Mouse (Mus musculus): Measurements from ENCODE around the gene Cmip.

Gene Cmip

GRCm38 (mm10) chr8:117258576-117259040 lies 1.7 kb downstream of the Cmip start:
- DNase-seq, result no peak

- DNase-seq, result peak; percentile 72
These were observed 2.7 kb downstream of the Cmip start for GRCm38 (mm10) chr8:117259431-117260001.

- DNase-seq, result peak; percentile 86
These were observed 3.5 kb downstream of the Cmip start for GRCm38 (mm10) chr8:117260234-117260929.

GRCm38 (mm10) chr8:117260930-117261475 lies 4.1 kb downstream of the Cmip start:
- DNase-seq, result no peak

- no peak for DNase-seq
These were observed 4.8 kb downstream of the Cmip start for GRCm38 (mm10) chr8:117261702-117262101.

GRCm38 (mm10) chr8:117262685-117263084 lies 5.8 kb downstream of the Cmip start:
- no peak for DNase-seq

- no peak for DNase-seq
These were observed 6.6 kb downstream of the Cmip start for GRCm38 (mm10) chr8:117263442-117263841.

GRCm38 (mm10) chr8:117265079-117265478 lies 8.2 kb downstream of the Cmip start:
- no peak for DNase-seq

GRCm38 (mm10) chr8:117267403-117268129 lies 10.7 kb downstream of the Cmip start:
- no peak for DNase-seq

GRCm38 (mm10) chr8:117278234-117278633 lies 21.4 kb downstream of the Cmip start:
- no peak for DNase-seq

- DNase-seq, result no peak
These were observed 21.8 kb downstream of the Cmip start for GRCm38 (mm10) chr8:117278668-117279132.

- DNase-seq, result peak; percentile 52
These were observed 23.6 kb downstream of the Cmip start for GRCm38 (mm10) chr8:117280488-117280887.

GRCm38 (mm10) chr8:117281676-117282075 lies 24.8 kb downstream of the Cmip start:
- no peak for DNase-seq

GRCm38 (mm10) chr8:117282141-117282950 lies 25.5 kb downstream of the Cmip start:
- DNase-seq, result peak; percentile 51

- DNase-seq, result no peak
These were observed 28.1 kb downstream of the Cmip start for GRCm38 (mm10) chr8:117284768-117285484.

GRCm38 (mm10) chr8:117287966-117288365 lies 31.1 kb downstream of the Cmip start:
- no peak for DNase-seq

GRCm38 (mm10) chr8:117289016-117289415 lies 32.2 kb downstream of the Cmip start:
- DNase-seq, result no peak

- peak; percentile 44 for DNase-seq
These were observed 33.6 kb downstream of the Cmip start for GRCm38 (mm10) chr8:117290506-117290905.

- no peak for DNase-seq
These were observed 35.4 kb downstream of the Cmip start for GRCm38 (mm10) chr8:117292262-117292661.

- no peak for DNase-seq
These were observed 37.9 kb downstream of the Cmip start for GRCm38 (mm10) chr8:117294812-117295211.

GRCm38 (mm10) chr8:117297913-117298518 lies 41.2 kb downstream of the Cmip start:
- peak; percentile 75 for DNase-seq

Data from kidney, postnatal 14 days (tissue).